Mouse (Mus musculus) retina, postnatal 7 days (tissue): ENCODE data around the gene Zwilch.
"Not testable (repeated sequence)": the region's sequence is repeated elsewhere in the genome, so short reads cannot be mapped to it uniquely, and the experiment has no call there.

Experiments
- DNase-seq: peaks from one replicate; pipeline ENCODE4 v3.0.0-alpha.2; 2012; ENCODE audit warnings: low read depth, low spot score

The Zwilch gene

GRCm38 (mm10) chr9:64178974-64179646 lies 6.2 kb upstream of the Zwilch start, which contains the start of gene Snapc5:
TSS of gene Snapc5 (plus strand) at chr9:64179274.
- peak; percentile 89 for DNase-seq

DNA sequence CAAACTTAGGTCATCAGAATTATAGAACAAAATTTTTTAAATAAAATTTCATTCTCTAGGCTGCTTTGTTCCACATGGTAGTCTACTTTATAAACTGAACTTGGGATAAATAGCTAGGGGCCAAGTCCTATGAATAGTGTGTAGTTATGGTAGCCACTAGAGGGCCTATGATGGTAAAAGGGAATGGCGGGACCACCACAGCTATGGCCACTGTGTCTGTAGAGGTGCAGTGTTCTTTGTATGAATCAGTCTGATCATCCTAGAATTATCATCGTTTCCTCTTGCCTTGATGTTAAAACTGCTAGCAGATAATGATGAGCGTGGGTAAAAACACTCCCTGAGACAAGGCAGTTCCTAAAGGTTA lies 5.7 kb upstream of the Zwilch start:
- no peak for DNase-seq

DNA sequence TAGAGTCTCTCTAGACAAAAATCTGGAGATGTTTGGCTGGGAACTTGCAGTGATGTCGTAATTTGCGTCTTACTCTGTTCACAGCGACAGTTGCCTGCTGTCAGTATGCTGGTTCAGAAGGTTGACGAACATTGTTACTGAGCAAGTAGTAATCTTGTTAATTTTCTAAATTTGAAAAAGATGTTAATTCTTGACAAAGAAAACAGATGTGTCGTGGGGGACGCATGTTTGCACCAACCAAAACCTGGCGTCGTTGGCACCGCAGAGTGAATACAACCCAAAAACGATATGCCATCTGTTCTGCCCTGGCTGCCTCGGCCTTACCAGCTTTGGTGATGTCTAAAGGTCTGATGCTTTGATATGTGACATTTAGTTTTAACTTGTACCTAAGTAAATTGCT lies 2.5 kb upstream of the Zwilch start:
- no peak for DNase-seq

- no peak for DNase-seq
Measured at GRCm38 (mm10) chr9:64174766-64175165, 1.9 kb upstream of the Zwilch start.

DNA sequence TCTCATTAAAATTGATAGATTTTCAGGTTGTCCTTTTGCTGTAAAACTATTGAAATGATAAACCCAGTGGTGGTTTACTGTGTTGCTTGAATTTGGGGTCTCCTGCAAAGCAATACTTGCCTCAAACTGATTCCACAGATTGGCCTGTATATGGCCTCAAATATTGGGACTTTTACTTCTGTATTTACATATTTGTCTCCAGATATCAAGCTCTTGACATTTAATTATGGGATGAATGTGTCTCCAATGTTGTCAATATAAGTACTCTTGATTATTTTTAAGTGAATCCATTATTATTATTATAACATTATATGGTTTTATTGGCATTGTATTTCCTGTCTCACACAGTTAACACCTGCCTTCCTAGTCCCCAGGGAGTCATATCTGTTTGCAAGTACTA lies 1.4 kb upstream of the Zwilch start:
- no peak for DNase-seq

- no peak for DNase-seq
Measured at GRCm38 (mm10) chr9:64173666-64174220, 839 bp upstream of the Zwilch start.

GRCm38 (mm10) chr9:64172145-64172815 lies 624 bp downstream of the Zwilch start:
- DNase-seq: no peak

DNA sequence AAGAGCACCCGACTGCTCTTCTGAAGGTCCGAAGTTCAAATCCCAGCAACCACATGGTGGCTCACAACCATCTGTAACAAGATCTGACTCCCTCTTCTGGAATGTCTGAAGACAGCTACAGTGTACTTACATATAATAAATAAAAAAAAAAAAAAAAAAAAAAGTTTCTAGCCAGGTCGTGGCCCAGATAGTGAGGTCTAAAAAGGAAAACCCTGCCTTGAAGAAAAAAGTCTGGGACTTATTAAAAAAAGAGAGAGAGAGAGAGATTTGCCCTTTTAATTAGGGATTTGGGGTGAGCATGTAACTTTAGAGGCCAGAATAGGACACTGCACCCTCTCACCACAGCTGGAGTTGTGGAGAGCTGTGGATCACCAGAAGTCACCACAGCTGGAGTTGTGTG lies 2.9 kb downstream of the Zwilch start:
- not testable (repeated sequence) for DNase-seq

DNA sequence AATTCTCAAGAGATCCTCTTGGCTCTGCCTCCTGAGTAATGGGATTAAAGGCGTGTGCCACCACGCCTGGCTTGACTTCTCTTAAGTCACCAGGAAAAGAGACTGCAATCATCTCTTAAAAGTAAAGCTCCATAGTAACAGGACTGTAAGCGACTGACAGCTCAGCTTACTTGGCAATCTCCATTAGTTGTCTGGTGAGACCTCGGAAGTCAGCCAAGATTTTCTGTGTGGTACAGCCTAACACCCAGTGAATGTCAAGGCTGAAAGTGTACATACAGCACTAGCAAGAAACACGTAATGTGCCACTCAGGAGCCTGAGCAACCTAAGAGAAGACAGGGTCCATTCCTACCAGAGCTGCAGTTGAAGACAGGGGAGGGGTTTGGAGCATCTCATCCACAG lies 12.4 kb downstream of the Zwilch start:
- DNase-seq: no peak

DNA sequence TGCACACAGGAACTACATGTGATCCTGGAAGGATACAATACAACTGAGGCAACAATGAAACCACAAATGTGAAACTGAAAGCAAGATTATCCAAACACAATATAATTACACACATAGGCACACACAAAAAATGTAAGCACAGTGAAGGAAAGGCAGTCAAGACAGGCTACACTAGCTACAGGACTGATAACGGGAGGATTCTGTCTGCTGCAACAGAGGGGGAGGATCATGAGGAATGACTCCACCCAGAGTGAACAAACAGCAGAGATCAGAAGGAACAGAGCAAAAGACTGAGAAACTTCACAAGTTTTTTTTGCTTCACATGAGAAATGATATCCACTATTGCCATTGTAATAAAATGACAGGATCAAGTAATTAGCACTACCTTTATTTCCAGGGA lies 16.3 kb downstream of the Zwilch start:
- no peak for DNase-seq

DNA sequence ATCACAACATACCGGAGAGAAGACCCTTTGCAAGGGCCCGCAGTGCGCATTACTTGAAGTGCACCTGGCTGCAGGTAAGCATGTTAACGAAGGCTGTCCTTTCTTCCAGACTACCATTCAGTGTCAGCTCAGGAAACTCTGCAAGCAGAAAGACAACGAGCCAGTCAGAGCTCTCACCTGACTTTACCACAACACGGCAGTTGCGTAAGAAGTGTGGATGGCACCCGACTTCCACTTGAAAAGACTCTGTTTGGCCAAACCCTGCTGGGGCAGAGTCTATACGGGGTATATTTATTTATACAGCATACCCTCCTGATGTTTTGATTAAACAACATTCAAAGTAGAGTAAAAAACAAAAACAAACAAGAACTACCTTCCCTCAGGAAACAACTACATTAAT lies 33.0 kb downstream of the Zwilch start:
- DNase-seq: no peak

DNA sequence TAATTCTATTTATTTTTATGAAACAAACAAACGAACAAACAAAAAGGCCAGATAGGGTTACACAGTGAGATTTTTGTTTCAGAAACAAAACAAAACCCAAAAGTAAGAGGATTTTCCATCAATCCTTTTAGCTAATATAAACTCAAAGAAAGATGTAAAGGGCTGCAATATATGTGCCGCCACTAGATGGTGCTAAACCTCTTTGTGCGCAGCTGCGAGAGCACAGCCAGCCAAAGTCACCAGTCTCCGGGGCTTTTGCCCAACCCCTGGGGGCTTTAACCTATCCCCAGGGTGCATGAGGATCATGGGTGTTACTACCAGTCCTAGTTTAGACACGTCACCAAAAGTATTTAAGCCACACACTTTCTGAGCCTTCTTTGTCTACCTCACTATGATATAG lies 34.0 kb downstream of the Zwilch start:
- DNase-seq: peak; percentile 30

DNA sequence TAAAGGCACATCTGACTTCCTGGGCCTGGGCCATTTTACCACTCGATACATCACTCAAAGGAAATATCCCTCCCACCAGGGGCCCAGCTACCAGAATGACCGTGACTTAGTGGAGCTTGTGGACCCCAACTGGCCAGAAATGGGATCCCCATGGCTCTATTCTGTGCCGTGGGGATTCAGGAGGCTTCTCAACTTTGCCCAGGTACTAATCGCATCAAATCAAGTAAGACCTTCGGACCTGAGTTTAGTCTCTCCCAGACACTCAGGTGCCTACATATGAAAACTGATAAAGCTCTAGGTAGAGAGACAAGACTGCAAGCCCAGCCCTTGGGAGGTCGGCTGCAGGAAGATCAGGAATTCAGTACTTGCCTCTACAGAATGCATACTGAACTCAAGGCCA lies 41.3 kb downstream of the Zwilch start:
- no peak for DNase-seq

DNA sequence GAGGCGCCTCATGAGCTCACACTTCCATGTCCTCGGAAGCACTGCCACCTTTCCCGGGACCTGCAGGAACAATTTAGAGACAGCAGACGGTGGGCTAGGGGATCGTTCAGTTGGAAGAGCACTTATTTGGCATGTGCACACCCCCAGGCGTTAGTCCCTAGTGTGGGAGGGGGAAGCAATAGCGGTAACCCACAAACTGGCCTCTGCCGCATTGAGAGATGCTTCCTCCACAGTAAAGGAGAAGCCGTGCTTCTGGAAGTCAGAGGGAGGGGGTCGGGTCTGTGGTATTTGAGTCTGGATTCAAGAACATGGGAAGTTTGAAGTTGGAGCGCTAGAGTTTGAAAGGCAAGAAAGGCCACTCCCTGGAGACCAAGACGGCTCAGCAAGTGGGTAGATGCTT lies 46.8 kb downstream of the Zwilch start:
- no peak for DNase-seq

DNA sequence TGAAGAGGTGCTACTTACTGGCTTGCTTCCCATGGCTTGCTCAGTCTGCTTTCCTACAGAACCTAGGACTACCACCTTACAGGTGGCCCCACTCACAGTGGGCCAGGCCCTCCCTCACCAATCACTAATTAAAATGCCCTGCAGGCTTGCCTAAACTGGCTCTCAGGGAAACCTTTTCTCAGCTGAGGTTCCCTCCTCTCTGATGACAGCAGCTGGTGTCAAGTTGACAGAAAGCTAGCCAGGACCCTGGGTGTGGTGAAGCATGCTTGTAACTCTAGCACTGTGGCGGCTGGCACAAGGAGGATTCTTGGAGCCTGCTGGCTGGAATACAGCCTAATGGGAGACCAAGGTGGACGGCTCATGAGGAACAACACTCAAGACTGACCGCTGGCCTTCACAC lies 47.6 kb downstream of the Zwilch start:
- DNase-seq: no peak

DNA sequence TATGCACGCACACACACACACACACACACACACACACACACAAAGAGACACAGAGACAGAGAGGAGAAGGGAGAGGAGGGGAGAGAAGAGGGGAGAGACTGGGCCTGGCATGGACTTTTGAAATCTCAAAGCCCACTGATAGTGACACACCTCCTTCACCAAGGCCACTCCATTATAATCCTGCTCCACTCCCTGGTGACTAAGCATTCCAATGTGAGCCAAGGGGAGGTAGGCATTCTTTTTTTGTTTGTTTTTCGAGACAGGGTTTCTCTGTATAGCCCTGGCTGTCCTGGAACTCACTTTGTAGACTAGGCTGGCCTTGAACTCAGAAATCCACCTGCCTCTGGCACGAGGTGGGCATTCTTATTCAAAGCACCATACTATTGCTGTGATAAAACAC lies 48.1 kb downstream of the Zwilch start:
- DNase-seq: not testable (repeated sequence)

DNA sequence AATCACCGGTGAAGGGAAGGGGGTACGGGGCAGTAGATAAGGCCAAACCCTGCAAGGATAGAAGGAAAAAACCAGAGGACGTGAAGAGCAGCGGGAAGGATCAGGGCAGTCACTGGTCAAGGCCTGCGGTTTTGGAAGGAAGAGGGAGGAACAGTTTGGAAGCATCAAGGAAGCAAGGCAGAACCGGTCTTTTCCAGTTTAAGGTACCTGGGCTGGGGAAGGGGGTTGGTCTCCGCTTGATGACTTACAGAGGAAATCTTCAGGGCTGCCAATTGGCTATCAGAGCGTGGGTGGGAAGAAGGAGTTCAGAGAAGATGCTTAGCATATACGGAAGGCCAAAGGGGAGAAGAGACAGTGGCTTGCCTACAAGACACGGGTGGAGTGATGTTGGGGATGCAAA lies 50.3 kb downstream of the Zwilch start:
- DNase-seq: no peak

GRCm38 (mm10) chr9:64120584-64121277 lies 52.2 kb downstream of the Zwilch start:
- no peak for DNase-seq

- DNase-seq: peak; percentile 4
Measured at GRCm38 (mm10) chr9:64119898-64120297, 53.0 kb downstream of the Zwilch start.

DNA sequence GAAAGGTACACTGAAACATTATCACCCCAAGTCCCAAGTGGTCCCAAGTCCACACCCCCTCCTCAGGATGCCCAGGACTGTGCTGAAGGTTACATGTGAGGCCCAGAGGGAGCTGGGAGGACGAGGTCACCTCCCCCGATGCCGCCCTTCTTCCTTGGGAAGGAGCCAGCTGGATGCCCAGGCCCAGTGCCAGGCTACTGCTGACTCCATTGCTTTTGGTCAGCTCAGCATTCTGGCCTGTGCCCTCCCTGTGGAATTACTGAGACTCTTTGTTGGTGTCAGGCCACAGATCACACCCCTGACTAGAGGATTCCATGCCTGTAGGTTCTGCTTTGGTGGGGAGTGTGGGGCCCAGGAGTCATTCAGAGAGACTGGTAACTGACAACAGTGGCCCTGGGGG lies 56.0 kb downstream of the Zwilch start, which contains the start of gene Lctl:
TSS of gene Lctl (plus strand) at position 272 of the 400 bp plus-strand sequence.
- DNase-seq: no peak

DNA sequence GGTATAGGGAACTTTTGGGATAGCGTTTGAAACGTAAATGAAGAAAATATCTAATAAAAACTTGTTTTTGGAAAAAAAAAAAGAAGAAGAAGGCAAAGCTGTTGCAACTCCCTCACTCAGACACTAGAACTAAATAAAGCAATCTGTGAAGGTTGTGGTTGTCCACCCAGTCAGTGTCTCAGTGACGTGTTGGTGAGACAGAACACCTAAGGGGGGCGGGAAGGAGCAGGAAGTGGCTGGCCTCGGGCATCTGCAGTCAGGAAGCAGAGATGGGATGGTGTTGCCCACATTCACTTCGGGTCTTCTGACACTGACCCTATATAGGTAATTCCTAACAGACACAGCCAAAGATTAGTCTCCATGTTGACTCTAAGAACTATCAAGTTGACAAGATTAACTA lies 57.1 kb downstream of the Zwilch start:
- DNase-seq: no peak

DNA sequence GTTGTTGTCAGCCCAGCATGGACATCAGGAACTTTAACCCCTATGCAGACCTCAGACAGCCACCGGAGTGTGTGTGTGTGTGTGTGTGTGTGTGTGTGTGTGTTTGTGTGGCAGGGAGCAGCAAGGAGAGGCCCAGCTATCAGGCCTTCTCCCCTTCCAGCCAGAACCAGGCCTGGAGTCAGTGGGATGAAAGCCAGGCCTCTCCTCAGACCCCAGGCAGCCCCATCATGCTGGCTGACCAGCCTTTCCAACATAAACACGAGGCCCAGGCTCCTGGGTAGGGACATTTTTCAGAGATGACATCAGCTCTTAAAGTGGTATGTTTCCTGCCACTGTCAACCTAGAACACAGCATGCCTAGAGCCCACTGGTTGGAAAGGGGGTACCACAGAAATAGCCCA lies 58.3 kb downstream of the Zwilch start:
- no peak for DNase-seq

GRCm38 (mm10) chr9:64110502-64110901 lies 62.4 kb downstream of the Zwilch start:
- DNase-seq: no peak
